ENCODE assay signal across 11 mouse cellular contexts in the genomic region with DNA sequence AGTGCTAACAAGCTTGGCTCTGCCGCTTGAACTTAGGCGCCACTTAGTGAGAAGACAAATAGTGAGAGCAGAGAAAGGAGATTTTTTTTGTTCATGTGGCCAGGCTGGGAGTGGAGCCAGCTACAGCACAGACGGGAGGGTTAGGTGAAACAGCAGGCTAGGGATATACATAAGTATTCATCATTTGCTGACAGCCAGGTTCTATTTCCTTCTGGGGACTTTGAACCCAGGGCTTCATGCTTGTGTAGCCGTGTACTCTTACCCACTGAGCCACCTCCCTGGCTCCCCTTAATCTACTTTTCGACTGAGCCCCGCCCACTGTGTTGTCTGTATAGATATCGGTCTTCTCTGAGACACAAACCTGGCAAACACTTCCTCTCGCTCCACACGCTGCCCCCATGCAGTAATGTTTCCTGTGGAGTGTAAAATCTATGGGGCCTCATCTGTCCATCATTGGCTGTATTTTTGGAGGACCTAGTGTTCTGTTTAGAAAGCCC. TPM values are rescaled to one million over a fixed set of nuclear protein-coding genes. Genes with fewer than 3 reads are reported as not detected.
DNase-seq lines count a peak whose midpoint lies in the region; ATAC-seq and TF ChIP-seq lines count a peak whose summit lies in the region.
"Had no signal": no experiment of that assay in that cellular context is flagged by ENCODE, and none has a peak within 500 bp of the region (broad histone marks: within the 10 kb centered on the region; RNA-seq: fewer than 3 reads in every experiment).

No protein-coding gene starts in this region.

- H3K27me3 ChIP-seq in embryonic facial prominence, embryonic 14.5 days (replicated peaks; ENCODE audit: control insufficient read depth, insufficient read depth, low read length), result no peaks in the 10 kb centered on the region
- peaks cover 30% of the 10 kb centered on the region for H3K27me3 ChIP-seq in embryonic facial prominence, embryonic 10.5 days (replicated peaks; ENCODE audit: low read depth, poor library complexity, severe bottlenecking)
- no peaks in the 10 kb centered on the region; the same call in none of the 2 replicates for H3K27me3 ChIP-seq in lung, embryonic 16.5 days (ENCODE audit: control insufficient read depth, insufficient read depth, low read depth, low read length)
- H3K27me3 ChIP-seq in intestine, embryonic 15.5 days (replicated peaks), result no peaks in the 10 kb centered on the region; the same call in 1 of the 2 replicates
- no peaks in the 10 kb centered on the region for H3K27me3 ChIP-seq in small intestine, adult 2 months (ENCODE audit: control insufficient read depth, insufficient read depth, low read length)
- H3K27me3 ChIP-seq: embryonic facial prominence, embryonic 15.5 days had no signal

- no peak overlapping the region for H3K9ac ChIP-seq in embryonic facial prominence, embryonic 14.5 days (ENCODE audit: low read depth, low read length)
- peak overlapping the region; percentile 22; the same call in 1 of the 2 replicates for H3K9ac ChIP-seq in lung, embryonic 16.5 days (ENCODE audit: low read length)
- no peak overlapping the region for H3K9ac ChIP-seq in intestine, embryonic 15.5 days
- H3K9ac ChIP-seq: embryonic facial prominence, embryonic 15.5 days; heart, embryonic 15.5 days; neural tube, embryonic 12.5 days had no signal

- no peak overlapping the region for H3K4me2 ChIP-seq in embryonic facial prominence, embryonic 14.5 days (ENCODE audit: low read depth, low read length)
- peak overlapping the region; percentile 2; the same call in 1 of the 2 replicates for H3K4me2 ChIP-seq in lung, embryonic 16.5 days (ENCODE audit: low read depth, low read length)
- H3K4me2 ChIP-seq in intestine, embryonic 15.5 days (replicated peaks), result 0 out of 2 replicates have a peak overlapping the region, but pooled peaks have one; percentile 18
- H3K4me2 ChIP-seq: embryonic facial prominence, embryonic 15.5 days; heart, embryonic 15.5 days; neural tube, embryonic 12.5 days had no signal

- H3K36me3 ChIP-seq in embryonic facial prominence, embryonic 14.5 days (ENCODE audit: control insufficient read depth, insufficient read depth, low read length), result no peaks in the 10 kb centered on the region
- H3K36me3 ChIP-seq in embryonic facial prominence, embryonic 10.5 days (replicated peaks), result no peaks in the 10 kb centered on the region
- no peaks in the 10 kb centered on the region for H3K36me3 ChIP-seq in lung, embryonic 16.5 days (ENCODE audit: control insufficient read depth, insufficient read depth, low read length)
- no peaks in the 10 kb centered on the region for H3K36me3 ChIP-seq in intestine, embryonic 15.5 days
- no peaks in the 10 kb centered on the region for H3K36me3 ChIP-seq in small intestine, adult 2 months (ENCODE audit: control insufficient read depth, insufficient read depth, low read length)
- H3K36me3 ChIP-seq: embryonic facial prominence, embryonic 15.5 days; heart, embryonic 15.5 days; neural tube, embryonic 12.5 days had no signal

- no peaks in the 10 kb centered on the region for H3K9me3 ChIP-seq in embryonic facial prominence, embryonic 14.5 days (ENCODE audit: control insufficient read depth, low read length)
- no peaks in the 10 kb centered on the region for H3K9me3 ChIP-seq in embryonic facial prominence, embryonic 10.5 days
- no peaks in the 10 kb centered on the region for H3K9me3 ChIP-seq in lung, embryonic 16.5 days (ENCODE audit: control insufficient read depth, low read length)
- H3K9me3 ChIP-seq in intestine, embryonic 15.5 days, result no peaks in the 10 kb centered on the region
- H3K9me3 ChIP-seq: embryonic facial prominence, embryonic 15.5 days; heart, embryonic 15.5 days; neural tube, embryonic 12.5 days had no signal

- no peak for TF ChIP-seq CTCF in small intestine, adult 2 months (IDR thresholded peaks at IDR 0.05; ENCODE audit: extremely low read depth, insufficient read length, insufficient replicate concordance, low read depth, low read length)

- H3K27ac ChIP-seq in embryonic facial prominence, embryonic 14.5 days (replicated peaks; ENCODE audit: low read depth, low read length), result no peak overlapping the region
- no peak overlapping the region for H3K27ac ChIP-seq in embryonic facial prominence, embryonic 10.5 days (replicated peaks)
- peak overlapping the region; percentile 43 for H3K27ac ChIP-seq in lung, embryonic 16.5 days (ENCODE audit: low read length)
- peak overlapping the region; percentile 42 for H3K27ac ChIP-seq in intestine, embryonic 15.5 days
- peak overlapping the region; percentile 82 for H3K27ac ChIP-seq in small intestine, adult 2 months (ENCODE audit: insufficient read depth, low read depth, low read length)
- H3K27ac ChIP-seq: embryonic facial prominence, embryonic 15.5 days; heart, embryonic 15.5 days; neural tube, embryonic 12.5 days had no signal

- no peak for TF ChIP-seq POLR2A in small intestine, adult 2 months (IDR thresholded peaks at IDR 0.05; ENCODE audit: low read depth, low read length)

- no peaks in the 10 kb centered on the region for H3K4me1 ChIP-seq in embryonic facial prominence, embryonic 14.5 days (ENCODE audit: control insufficient read depth, insufficient read depth, low read length)
- no peaks in the 10 kb centered on the region; the same call in 1 of the 2 replicates for H3K4me1 ChIP-seq in embryonic facial prominence, embryonic 10.5 days
- peaks cover 9% of the 10 kb centered on the region for H3K4me1 ChIP-seq in lung, embryonic 16.5 days (replicated peaks; ENCODE audit: control insufficient read depth, insufficient read depth, low read length)
- peaks cover 7% of the 10 kb centered on the region; the same call in 1 of the 2 replicates for H3K4me1 ChIP-seq in intestine, embryonic 15.5 days (replicated peaks)
- peaks cover 6% of the 10 kb centered on the region; the same call in 1 of the 2 replicates for H3K4me1 ChIP-seq in small intestine, adult 2 months (ENCODE audit: control insufficient read depth, insufficient read depth, insufficient read length, low read length)
- H3K4me1 ChIP-seq: heart, embryonic 15.5 days; neural tube, embryonic 12.5 days had no signal

- no peak for DNase-seq in embryonic facial prominence, embryonic 14.5 days (ENCODE audit: low spot score)
- DNase-seq in embryonic facial prominence, embryonic 10.5 days (ENCODE audit: low spot score), result no peak
- DNase-seq in lung, postnatal 36 days, result no peak
- no peak for DNase-seq in adrenal gland, postnatal 25 days
- DNase-seq in embryo, embryonic 10.5 days (ENCODE audit: low spot score), result no peak

- WGBS in embryonic facial prominence, embryonic 14.5 days, result 56% methylated on average over 9 of the region's 9 CpGs
- WGBS in embryonic facial prominence, embryonic 10.5 days, result 64% methylated on average over 9 of the region's 9 CpGs
- 22% methylated on average over 9 of the region's 9 CpGs for WGBS in lung, embryonic 16.5 days
- WGBS in intestine, embryonic 15.5 days, result 33% methylated on average over 9 of the region's 9 CpGs
- 8% methylated on average over 9 of the region's 9 CpGs for WGBS in small intestine, adult 2 months

- ATAC-seq in embryonic facial prominence, embryonic 14.5 days (ENCODE audit: low read depth), result peak; percentile 22; the same call in 1 of the 2 replicates
- ATAC-seq in lung, embryonic 16.5 days (ENCODE audit: low read depth), result peak; percentile 72
- ATAC-seq in intestine, embryonic 15.5 days, result peak; percentile 91

- no peak overlapping the region for H3K4me3 ChIP-seq in embryonic facial prominence, embryonic 14.5 days (ENCODE audit: low read depth, low read length)
- no peak overlapping the region for H3K4me3 ChIP-seq in embryonic facial prominence, embryonic 10.5 days
- no peak overlapping the region; the same call in 1 of the 2 replicates for H3K4me3 ChIP-seq in lung, embryonic 16.5 days (ENCODE audit: low read length)
- H3K4me3 ChIP-seq in intestine, embryonic 15.5 days (replicated peaks), result no peak overlapping the region
- H3K4me3 ChIP-seq in small intestine, adult 2 months (ENCODE audit: low read depth, low read length), result no peak overlapping the region
- H3K4me3 ChIP-seq: embryonic facial prominence, embryonic 15.5 days; heart, embryonic 15.5 days; neural tube, embryonic 12.5 days had no signal

RNA-seq across cellular contexts. Expression of gene Slc25a1, which starts 11.3 kb away (rescaled TPM):
- 56.6 and 60.3 TPM in 2 replicates for polyA plus RNA-seq in embryonic facial prominence, embryonic 14.5 days (2014; fragmentation: Nextera tagmentation; extraction: Ambion mirVana)
- 85.8 and 90.6 TPM in 2 replicates for polyA plus RNA-seq in embryonic facial prominence, embryonic 10.5 days (2016; fragmentation: Nextera tagmentation; extraction: Ambion mirVana)
- polyA plus RNA-seq in lung, embryonic 16.5 days (2015; fragmentation: Nextera tagmentation; extraction: Ambion mirVana), result 64.3 and 68.8 TPM in 2 replicates
- polyA plus RNA-seq in intestine, embryonic 15.5 days (2015; fragmentation: Nextera tagmentation; extraction: Ambion mirVana), result 201 and 221 TPM in 2 replicates
- polyA plus RNA-seq in small intestine, adult 2 months (2012; rRNA removed), result 204 and 328 TPM in 2 replicates
- total RNA-seq in adrenal gland, postnatal 25 days (2021), result 297 and 308 TPM in 2 replicates

RNA-seq across cellular contexts. Expression of gene Gsc2, which starts 24.4 kb away (rescaled TPM):
- polyA plus RNA-seq in embryonic facial prominence, embryonic 14.5 days (2014; fragmentation: Nextera tagmentation; extraction: Ambion mirVana), result not detected in 2 replicates
- not detected in 2 replicates for polyA plus RNA-seq in embryonic facial prominence, embryonic 10.5 days (2016; fragmentation: Nextera tagmentation; extraction: Ambion mirVana)
- not detected in 2 replicates for polyA plus RNA-seq in lung, embryonic 16.5 days (2015; fragmentation: Nextera tagmentation; extraction: Ambion mirVana)
- 0.14 TPM in 1 of 2 replicates, not detected in the other for polyA plus RNA-seq in intestine, embryonic 15.5 days (2015; fragmentation: Nextera tagmentation; extraction: Ambion mirVana)
- polyA plus RNA-seq in small intestine, adult 2 months (2012; rRNA removed), result 0.36 TPM in 1 of 2 replicates, not detected in the other
- total RNA-seq in adrenal gland, postnatal 25 days (2021), result not detected in 2 replicates
- polyA plus RNA-seq: embryonic facial prominence, embryonic 15.5 days; heart, embryonic 15.5 days; neural tube, embryonic 12.5 days had no signal

RNA-seq across cellular contexts. Expression of gene Ess2, which starts 28.2 kb away (rescaled TPM):
- 26.2 and 28.7 TPM in 2 replicates for polyA plus RNA-seq in embryonic facial prominence, embryonic 14.5 days (2014; fragmentation: Nextera tagmentation; extraction: Ambion mirVana)
- 57.4 and 60.6 TPM in 2 replicates for polyA plus RNA-seq in embryonic facial prominence, embryonic 10.5 days (2016; fragmentation: Nextera tagmentation; extraction: Ambion mirVana)
- 39.9 and 42.0 TPM in 2 replicates for polyA plus RNA-seq in lung, embryonic 16.5 days (2015; fragmentation: Nextera tagmentation; extraction: Ambion mirVana)
- 29.7 and 29.8 TPM in 2 replicates for polyA plus RNA-seq in intestine, embryonic 15.5 days (2015; fragmentation: Nextera tagmentation; extraction: Ambion mirVana)
- polyA plus RNA-seq in small intestine, adult 2 months (2012; rRNA removed), result 6.6 and 15.8 TPM in 2 replicates
- total RNA-seq in adrenal gland, postnatal 25 days (2021), result 19.4 and 21.0 TPM in 2 replicates

RNA-seq across cellular contexts. Expression of gene Tssk2, which starts 40.9 kb away (rescaled TPM):
- polyA plus RNA-seq in embryonic facial prominence, embryonic 14.5 days (2014; fragmentation: Nextera tagmentation; extraction: Ambion mirVana), result 0.13 TPM in 1 of 2 replicates, not detected in the other
- polyA plus RNA-seq in embryonic facial prominence, embryonic 10.5 days (2016; fragmentation: Nextera tagmentation; extraction: Ambion mirVana), result 0.14 TPM in 1 of 2 replicates, not detected in the other
- polyA plus RNA-seq in lung, embryonic 16.5 days (2015; fragmentation: Nextera tagmentation; extraction: Ambion mirVana), result not detected in 2 replicates
- polyA plus RNA-seq in intestine, embryonic 15.5 days (2015; fragmentation: Nextera tagmentation; extraction: Ambion mirVana), result not detected in 2 replicates
- not detected in 2 replicates for polyA plus RNA-seq in small intestine, adult 2 months (2012; rRNA removed)
- not detected in 2 replicates for total RNA-seq in adrenal gland, postnatal 25 days (2021)
- polyA plus RNA-seq: embryonic facial prominence, embryonic 15.5 days; heart, embryonic 15.5 days; neural tube, embryonic 12.5 days had no signal

RNA-seq across cellular contexts. Expression of gene Vpreb2, which starts 40.9 kb away (rescaled TPM):
- polyA plus RNA-seq in embryonic facial prominence, embryonic 14.5 days (2014; fragmentation: Nextera tagmentation; extraction: Ambion mirVana), result 0.31 TPM in 1 of 2 replicates, not detected in the other
- not detected in 2 replicates for polyA plus RNA-seq in embryonic facial prominence, embryonic 10.5 days (2016; fragmentation: Nextera tagmentation; extraction: Ambion mirVana)
- polyA plus RNA-seq in lung, embryonic 16.5 days (2015; fragmentation: Nextera tagmentation; extraction: Ambion mirVana), result not detected in 2 replicates
- polyA plus RNA-seq in intestine, embryonic 15.5 days (2015; fragmentation: Nextera tagmentation; extraction: Ambion mirVana), result 0.37 TPM in 1 of 2 replicates, not detected in the other
- not detected in 2 replicates for polyA plus RNA-seq in small intestine, adult 2 months (2012; rRNA removed)
- not detected in 2 replicates for total RNA-seq in adrenal gland, postnatal 25 days (2021)
- polyA plus RNA-seq: embryonic facial prominence, embryonic 15.5 days; heart, embryonic 15.5 days; neural tube, embryonic 12.5 days had no signal

Comparison
In these comparisons a context has a peak if more than half of its experiments do, and no peak if none do; other contexts are left out.
1. ATAC-seq: peak in every context shown above with its lines; median percentile 91 in intestine, embryonic 15.5 days; 72 in lung, embryonic 16.5 days; 22 in embryonic facial prominence, embryonic 14.5 days.
2. H3K27ac ChIP-seq: peak in lung, embryonic 16.5 days (single experiment), intestine, embryonic 15.5 days (single experiment) and small intestine, adult 2 months (single experiment); none in embryonic facial prominence, embryonic 14.5 days (single experiment) and embryonic facial prominence, embryonic 10.5 days (single experiment).